Mouse (Mus musculus) forebrain, embryonic 16.5 days (tissue): ENCODE data around the gene Nprl3. TPM values are rescaled to one million over a fixed set of nuclear protein-coding genes. Genes with fewer than 3 reads are reported as not detected.

Experiments used
- ATAC-seq: fragments of 200-750 bp; cut with Nextera tagmentation; 2 replicates; pipeline ENCODE4 v1.8.0; 2017; ENCODE audit warnings: mild to moderate bottlenecking, moderate library complexity
- H3K27ac ChIP-seq: fragments of 300-500 bp; sonication (generic); 2 replicates; pipeline ENCODE4 v1.5.1; 2014; ENCODE audit warnings: low read length, control low read depth
- H3K27me3 ChIP-seq: fragments of 300-500 bp; sonication (generic); replicated peaks from 2 replicates; pipeline ENCODE4 v1.6.1; 2014; ENCODE audit warnings: low read length; ENCODE audit not compliant: control insufficient read depth, insufficient read depth
- H3K36me3 ChIP-seq: fragments of 300-500 bp; sonication (generic); 2 replicates; pipeline ENCODE4 v1.6.1; 2014; ENCODE audit not compliant: control insufficient read depth, insufficient read depth
- H3K4me1 ChIP-seq: fragments of 300-500 bp; sonication (generic); replicated peaks from 2 replicates; pipeline ENCODE4 v1.6.1; 2014; ENCODE audit warnings: low read length; ENCODE audit not compliant: control insufficient read depth, insufficient read depth
- H3K4me2 ChIP-seq: fragments of 300-500 bp; sonication (generic); 2 replicates; pipeline ENCODE4 v1.6.1; 2014; ENCODE audit warnings: mild to moderate bottlenecking, low read length, control low read depth
- H3K4me3 ChIP-seq: fragments of 300-500 bp; sonication (generic); replicated peaks from 2 replicates; pipeline ENCODE4 v1.5.1; 2014; ENCODE audit warnings: mild to moderate bottlenecking, low read length, control low read depth
- H3K9ac ChIP-seq: fragments of 300-500 bp; sonication (generic); replicated peaks from 2 replicates; pipeline ENCODE4 v1.6.1; 2014; ENCODE audit warnings: low read depth, low read length, control low read depth
- H3K9me3 ChIP-seq: fragments of 300-500 bp; sonication (generic); 2 replicates; pipeline ENCODE4 v1.6.1; 2016; ENCODE audit warnings: low read length; ENCODE audit not compliant: control insufficient read depth
- WGBS: fragments of 180-500 bp; shearing (Covaris S2); extraction: QIAGEN DNeasy Blood & Tissue Kit; methylation state at CpG from one replicate; pipeline ENCODE4 v1.1.7; 2014; 5-methylcytosine and 5-hydroxymethylcytosine counted together
- polyA plus RNA-seq: library from polyadenylated mRNA; unstranded; fragments of >200 nt; fragmentation: Nextera tagmentation; extraction: Ambion mirVana; gene quantifications from 2 replicates; pipeline ENCODE4 v1.2.1, GENCODE M21; 2015

Gene Nprl3
- polyA plus RNA-seq, result 52.2 and 56.7 TPM in 2 replicates

DNA sequence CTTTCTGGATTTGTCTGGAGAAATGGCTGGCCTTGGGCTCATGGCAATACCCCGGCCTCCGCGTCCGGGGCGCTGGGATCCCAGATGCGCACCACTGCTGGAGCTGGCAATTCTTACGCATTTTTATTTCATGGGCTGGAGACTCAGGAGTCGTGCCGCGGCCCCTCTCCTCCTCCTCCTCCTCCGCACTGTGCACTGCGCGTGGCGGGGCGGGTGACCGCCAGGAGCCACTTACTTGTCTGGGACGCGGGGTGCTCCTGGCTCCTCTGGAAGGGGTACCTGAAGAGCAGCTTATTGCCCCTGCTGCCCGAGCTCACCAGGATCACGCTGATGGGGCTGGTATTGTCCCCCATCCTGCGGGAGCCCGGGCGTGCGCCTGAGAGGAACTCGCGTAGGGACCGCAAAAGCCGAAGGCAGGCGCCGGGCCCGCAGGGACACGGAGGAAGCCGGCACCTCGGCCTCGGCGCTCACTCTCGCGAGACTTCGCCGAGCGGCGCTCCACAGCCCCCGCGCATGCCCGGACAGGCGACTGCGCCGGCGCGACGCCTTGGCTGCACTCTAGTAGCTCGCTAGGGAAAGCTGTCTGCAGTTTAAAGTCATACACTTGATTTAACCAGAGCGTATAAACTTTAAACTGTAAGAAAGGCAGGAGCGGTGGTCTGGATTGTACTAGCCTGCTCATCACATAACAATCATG is at the start of gene Nprl3:
Nprl3 (minus strand) TSS at position 520 of the 697 bp plus-strand sequence.
- Histone ChIP-seq H3K27ac (peak within 1 kb of the TSS; percentile 96), H3K4me1 (peaks cover 16% of the 10 kb centered on the region), H3K9ac (peak within 1 kb of the TSS; percentile 95), H3K9me3 (no peaks in the 10 kb centered on the region), H3K4me2 (peak within 1 kb of the TSS; percentile 72), H3K4me3 (peak within 1 kb of the TSS; percentile 82), H3K27me3 (no peaks in the 10 kb centered on the region), H3K36me3 (no peaks in the 10 kb centered on the region)
- ATAC-seq, result peak; percentile 100
- WGBS, result under 1% methylated on average over 54 of the region's 54 CpGs

DNA sequence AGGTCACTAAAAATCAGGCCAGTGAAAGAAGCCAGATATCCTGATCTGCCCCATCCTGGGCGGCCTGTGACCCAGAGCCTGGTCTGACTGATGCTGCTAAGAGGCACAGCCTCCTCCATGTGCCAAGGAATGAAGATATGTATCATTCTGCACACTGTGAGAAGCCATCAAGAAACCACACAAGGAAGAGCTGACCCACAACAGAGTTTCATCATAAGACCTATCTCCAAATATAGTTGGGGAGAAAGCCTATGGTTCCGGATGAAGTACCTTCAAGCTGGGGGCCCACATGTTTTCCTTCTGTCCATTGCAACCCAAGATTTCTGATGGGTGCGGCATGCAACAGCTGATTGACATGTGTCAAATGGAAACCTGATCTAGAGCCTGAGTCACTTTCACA is 48.5 kb upstream of the Nprl3 start:
- ATAC-seq, result no peak
- H3K27me3 ChIP-seq, result no peaks in the 10 kb centered on the region
- H3K4me2 ChIP-seq, result no peak overlapping the region
- H3K36me3 ChIP-seq, result no peaks in the 10 kb centered on the region
- no peaks in the 10 kb centered on the region for H3K9me3 ChIP-seq
- 89% methylated on average over 3 of the region's 3 CpGs for WGBS
- H3K27ac ChIP-seq, result no peak overlapping the region
- no peaks in the 10 kb centered on the region for H3K4me1 ChIP-seq
- H3K4me3 ChIP-seq, result no peak overlapping the region
- H3K9ac ChIP-seq, result no peak overlapping the region

DNA sequence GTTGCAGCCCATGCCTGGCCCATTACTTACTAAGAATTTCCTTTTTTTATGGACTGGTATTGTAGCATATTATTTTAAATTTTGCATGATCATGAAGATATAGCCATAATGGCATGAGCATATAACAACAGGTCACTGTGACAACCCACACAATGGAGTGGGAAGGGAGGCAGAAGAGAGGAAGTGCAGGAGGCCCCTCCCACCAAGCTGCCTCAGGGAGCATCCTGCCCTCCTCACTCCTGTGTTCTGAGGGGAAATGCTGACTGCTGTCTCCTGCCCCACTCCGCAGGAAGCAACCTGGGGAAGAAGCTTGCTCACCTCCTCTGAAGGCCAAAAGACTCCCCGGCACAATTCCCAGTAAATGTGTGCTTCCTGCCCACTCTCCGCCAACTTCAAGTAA is 42.4 kb upstream of the Nprl3 start:
- Histone ChIP-seq H3K27ac (no peak overlapping the region), H3K9ac (no peak overlapping the region), H3K36me3 (no peaks in the 10 kb centered on the region), H3K4me2 (no peak overlapping the region), H3K9me3 (no peaks in the 10 kb centered on the region), H3K4me3 (no peak overlapping the region), H3K4me1 (no peaks in the 10 kb centered on the region), H3K27me3 (no peaks in the 10 kb centered on the region)
- ATAC-seq, result no peak
- 84% methylated on average over 3 of the region's 3 CpGs for WGBS

DNA sequence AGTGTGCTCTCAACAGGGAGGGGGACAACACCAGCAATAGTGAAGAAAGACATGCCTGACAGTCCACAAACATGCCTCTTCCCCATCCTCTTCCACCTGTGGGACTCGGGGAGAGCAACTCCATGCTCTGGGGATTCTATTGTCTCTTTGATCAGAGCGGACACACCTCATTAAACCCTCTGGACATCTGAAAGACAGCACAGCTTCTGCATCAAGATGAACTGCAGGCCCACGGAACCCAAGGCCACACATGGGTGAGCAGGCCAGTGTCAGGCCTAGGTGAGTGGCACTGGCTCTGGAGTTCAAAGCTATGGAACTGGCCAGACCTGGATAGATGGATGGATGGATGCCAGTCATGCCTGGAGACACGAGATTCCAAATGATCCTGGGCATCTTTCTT is 41.9 kb upstream of the Nprl3 start:
- no peaks in the 10 kb centered on the region for H3K4me1 ChIP-seq
- H3K4me2 ChIP-seq, result no peak overlapping the region
- no peak overlapping the region for H3K4me3 ChIP-seq
- 49% methylated on average over 4 of the region's 4 CpGs for WGBS
- no peaks in the 10 kb centered on the region for H3K9me3 ChIP-seq
- ATAC-seq, result no peak
- no peak overlapping the region for H3K9ac ChIP-seq
- no peaks in the 10 kb centered on the region for H3K36me3 ChIP-seq
- no peaks in the 10 kb centered on the region for H3K27me3 ChIP-seq
- H3K27ac ChIP-seq, result no peak overlapping the region

DNA sequence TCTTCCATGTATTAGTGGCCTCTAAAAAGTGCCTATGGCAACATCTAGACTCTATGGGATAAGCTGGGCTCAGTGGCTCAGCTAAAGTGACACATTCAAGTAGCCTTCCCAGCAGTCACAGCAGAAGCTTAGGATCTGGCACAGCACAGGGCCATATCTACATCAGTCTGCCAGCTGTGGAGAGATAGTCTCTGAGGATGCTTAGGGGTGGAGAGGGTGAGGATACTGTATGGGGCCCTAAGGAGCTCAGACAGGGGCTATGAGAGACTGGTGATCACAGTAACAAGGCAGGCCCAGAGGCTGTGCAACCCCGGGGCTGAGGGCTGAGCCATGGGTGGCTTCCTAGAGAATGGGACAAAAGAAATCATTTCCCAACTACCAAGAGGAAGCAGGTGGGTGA is 39.5 kb upstream of the Nprl3 start:
- Histone ChIP-seq H3K36me3 (no peaks in the 10 kb centered on the region), H3K4me1 (peaks cover 4% of the 10 kb centered on the region), H3K9me3 (no peaks in the 10 kb centered on the region), H3K27ac (no peak overlapping the region), H3K27me3 (no peaks in the 10 kb centered on the region), H3K4me3 (no peak overlapping the region), H3K9ac (no peak overlapping the region), H3K4me2 (no peak overlapping the region)
- WGBS, result 81% methylated on average over 1 of the region's 1 CpGs
- ATAC-seq, result no peak

DNA sequence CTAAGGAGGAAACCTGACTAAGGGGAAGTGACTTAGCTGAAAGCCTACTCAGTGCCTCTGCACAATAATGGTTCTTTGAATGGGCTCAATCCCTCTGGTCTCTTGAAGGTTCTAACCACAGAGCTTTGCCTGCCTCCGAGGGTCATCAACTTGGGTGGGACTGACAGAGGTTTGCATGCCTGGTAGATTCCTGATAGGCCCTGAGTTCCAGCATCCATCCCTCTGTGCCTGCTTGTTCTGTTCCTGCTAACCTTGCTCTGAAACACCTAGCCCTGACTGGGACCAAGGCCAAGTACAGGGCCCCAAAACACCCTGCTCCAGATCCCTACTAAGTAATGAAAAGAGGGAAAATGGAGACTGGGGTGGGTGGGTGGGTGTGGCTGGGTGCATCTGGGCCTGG is 35.9 kb upstream of the Nprl3 start:
- 88% methylated on average over 1 of the region's 1 CpGs for WGBS
- no peaks in the 10 kb centered on the region for H3K27me3 ChIP-seq
- H3K4me1 ChIP-seq, result peaks cover 4% of the 10 kb centered on the region
- H3K36me3 ChIP-seq, result no peaks in the 10 kb centered on the region
- H3K9me3 ChIP-seq, result no peaks in the 10 kb centered on the region
- ATAC-seq, result no peak
- no peak overlapping the region for H3K27ac ChIP-seq
- H3K4me3 ChIP-seq, result no peak overlapping the region
- H3K4me2 ChIP-seq, result no peak overlapping the region
- H3K9ac ChIP-seq, result no peak overlapping the region

DNA sequence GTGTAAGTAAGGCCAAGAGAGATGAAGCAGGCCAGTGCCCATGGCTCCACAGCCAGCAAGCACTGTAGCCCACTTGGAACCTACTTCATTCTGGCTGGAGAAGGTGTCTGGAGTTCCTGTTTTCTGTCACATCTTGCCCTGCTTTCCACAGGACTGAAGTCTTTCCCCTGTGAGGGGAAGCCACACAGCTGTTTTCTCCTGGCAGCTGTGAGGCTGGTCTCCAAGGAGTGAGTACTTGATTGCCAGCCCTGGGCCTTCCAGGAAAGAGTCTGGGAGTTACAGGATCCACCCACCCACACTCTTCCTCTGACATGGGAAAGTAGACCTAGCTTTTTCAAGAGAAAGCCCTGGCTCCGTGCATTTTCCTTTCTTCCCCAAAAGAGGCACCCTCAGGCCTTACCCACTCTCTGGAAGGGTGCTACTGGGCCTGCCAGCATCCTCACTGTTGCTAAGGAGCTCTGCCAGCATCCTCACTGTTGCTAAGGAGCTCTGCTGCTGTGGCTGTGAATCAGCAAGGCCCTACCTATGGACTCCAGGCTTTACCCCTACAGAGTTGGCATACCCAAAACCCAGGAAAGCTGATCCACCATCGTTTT is 35.4 kb upstream of the Nprl3 start:
- Histone ChIP-seq H3K4me1 (peaks cover 4% of the 10 kb centered on the region), H3K4me3 (no peak overlapping the region), H3K4me2 (no peak overlapping the region), H3K9me3 (no peaks in the 10 kb centered on the region), H3K27ac (no peak overlapping the region), H3K36me3 (no peaks in the 10 kb centered on the region), H3K9ac (no peak overlapping the region), H3K27me3 (no peaks in the 10 kb centered on the region)
- peak; percentile 82 for ATAC-seq
- WGBS, result 51% methylated on average over 2 of the region's 2 CpGs

DNA sequence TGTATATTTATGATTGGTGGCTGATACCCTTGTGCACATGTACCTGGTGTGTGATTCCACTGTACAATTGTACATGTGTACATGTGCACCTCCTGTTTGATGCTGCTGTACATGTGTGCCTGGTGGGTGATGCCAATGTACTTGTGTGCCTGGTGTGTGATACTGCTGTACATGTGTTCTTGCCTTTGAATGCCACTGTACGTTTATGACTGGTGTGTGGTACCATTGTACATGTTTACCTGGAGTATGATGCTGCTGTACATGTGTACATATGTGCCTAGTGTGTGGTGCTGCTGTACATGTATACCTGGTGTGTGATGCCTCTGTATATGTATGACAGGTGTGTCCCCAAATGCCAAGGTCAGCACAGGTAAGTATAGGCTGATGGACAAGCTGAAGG is 34.0 kb upstream of the Nprl3 start:
- Histone ChIP-seq H3K36me3 (no peaks in the 10 kb centered on the region), H3K4me3 (no peak overlapping the region), H3K9me3 (no peaks in the 10 kb centered on the region), H3K27ac (no peak overlapping the region), H3K4me1 (peaks cover 4% of the 10 kb centered on the region), H3K4me2 (no peak overlapping the region), H3K27me3 (no peaks in the 10 kb centered on the region), H3K9ac (no peak overlapping the region)
- ATAC-seq, result no peak
- WGBS, result 79% methylated on average over 1 of the region's 1 CpGs

DNA sequence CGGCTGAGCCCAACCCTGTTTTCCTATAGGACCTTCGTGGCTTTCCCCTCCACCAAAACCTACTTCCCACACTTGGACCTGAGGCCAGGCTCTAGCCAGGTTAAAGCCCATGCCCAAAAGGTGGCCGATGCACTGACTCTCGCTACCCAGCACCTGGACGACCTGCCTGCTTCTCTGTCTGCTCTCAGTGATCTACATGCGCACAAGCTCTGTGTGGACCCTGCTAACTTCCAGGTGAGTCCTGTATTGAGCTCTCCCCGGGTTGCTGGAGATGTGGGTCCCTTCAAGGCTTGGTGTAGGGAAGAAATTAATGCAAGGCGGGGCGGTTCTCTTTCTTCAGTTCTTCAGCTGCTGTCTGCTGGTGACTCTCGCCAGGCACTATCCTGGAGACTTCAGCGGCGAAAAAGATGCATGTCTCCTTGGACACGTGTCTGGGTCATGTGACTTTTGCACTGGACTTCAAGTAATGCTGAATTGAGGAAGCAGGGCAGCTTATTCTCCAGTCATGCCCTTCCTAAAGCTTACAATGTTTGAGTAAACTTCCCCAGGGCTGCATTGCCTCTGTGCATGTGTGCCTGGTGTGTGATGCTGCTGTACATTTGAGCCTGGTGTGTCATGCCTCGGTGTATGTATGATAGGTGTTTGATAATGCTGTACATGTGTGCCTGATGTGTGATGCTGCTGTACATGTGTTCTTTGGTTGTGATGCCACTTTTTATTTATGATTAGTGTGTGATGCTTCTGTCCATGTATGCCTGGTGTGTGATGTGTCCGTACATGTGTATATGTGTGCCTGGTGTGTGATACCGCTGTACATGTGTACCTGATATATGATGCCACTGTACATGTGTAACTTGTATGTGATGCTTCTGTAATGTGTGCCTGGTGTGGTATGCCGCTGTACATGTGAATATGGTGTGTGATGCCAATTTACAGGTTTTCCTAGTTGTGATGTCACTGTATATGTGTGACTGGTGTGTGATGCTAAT is 33.1 kb upstream of the Nprl3 start:
- peak overlapping the region; percentile 30 for H3K4me3 ChIP-seq
- WGBS, result 62% methylated on average over 14 of the region's 17 CpGs
- peaks cover 4% of the 10 kb centered on the region for H3K4me1 ChIP-seq
- H3K9me3 ChIP-seq, result no peaks in the 10 kb centered on the region
- H3K9ac ChIP-seq, result 0 out of 2 replicates have a peak overlapping the region, but pooled peaks have one; percentile 25
- no peaks in the 10 kb centered on the region for H3K27me3 ChIP-seq
- ATAC-seq, result peak; percentile 15
- H3K4me2 ChIP-seq, result peak overlapping the region; percentile 46
- H3K27ac ChIP-seq, result no peak overlapping the region
- H3K36me3 ChIP-seq, result no peaks in the 10 kb centered on the region
